ENCODE assay signal across 8 mouse cellular contexts in the genomic region with DNA sequence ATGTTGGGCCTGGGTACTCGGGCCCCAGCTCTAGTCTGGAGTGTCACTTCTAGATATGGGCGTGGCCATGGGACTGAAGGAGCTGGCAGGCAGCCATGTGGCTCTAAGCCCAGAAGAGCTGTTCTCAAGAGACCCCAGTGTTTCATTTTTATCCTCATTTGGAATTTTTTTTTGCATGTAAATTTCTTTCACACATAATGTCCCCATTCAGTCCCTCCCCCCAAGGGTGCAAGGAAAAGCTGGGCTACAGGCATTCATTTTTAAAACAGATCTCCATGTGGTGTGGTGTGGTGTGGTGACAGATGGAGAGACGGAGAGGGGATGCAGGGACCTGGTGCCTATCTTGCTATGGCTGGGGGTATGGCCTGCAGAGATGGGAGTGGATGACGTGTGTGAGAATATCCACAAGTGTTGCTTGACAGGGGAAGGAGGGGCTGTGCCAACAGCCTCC. TPM values are rescaled to one million over a fixed set of nuclear protein-coding genes. Genes with fewer than 3 reads are reported as not detected.
DNase-seq lines count a peak whose midpoint lies in the region; ATAC-seq and TF ChIP-seq lines count a peak whose summit lies in the region.

No protein-coding gene starts in this region.

- no peak for TF ChIP-seq EP300 in MEL (IDR thresholded peaks at IDR 0.05; ENCODE audit: low read depth in 1 of 2, low read length in 2 of 2)

- peak; percentile 73 for ATAC-seq in intestine, embryonic 15.5 days
- ATAC-seq in monocyte, adult 5-6 weeks (replicated peaks; ENCODE audit: insufficient number of reproducible peaks, low FRiP score, low TSS enrichment, poor library complexity, severe bottlenecking): no peak

- no peaks in the 10 kb centered on the region for H3K79me2 ChIP-seq in MEL (ENCODE audit: control insufficient read depth, insufficient read depth, low read length, poor library complexity)

- no peak for TF ChIP-seq RAD21 in MEL (IDR thresholded peaks at IDR 0.05; ENCODE audit: low read depth, low read length)

- H3K4me2 ChIP-seq in intestine, embryonic 15.5 days (replicated peaks): no peak overlapping the region

- DNase-seq in cerebellum, postnatal 4 days (ENCODE audit: low spot score in 2 of 2): peak; percentile 41 to 81
- no peak for DNase-seq in cerebellum, adult 8-10 months
- peak; percentile 63 for DNase-seq in MEL (ENCODE audit: low read depth, low spot score)
- DNase-seq in frontal cortex, postnatal 36 days (ENCODE audit: low spot score in 2 of 2): peak; percentile 36 to 63
- peak; percentile 77 to 88 for DNase-seq in lung, postnatal 4 days
- DNase-seq in B cell, adult 2 months: no peak

- H3K4me1 ChIP-seq in MEL (ENCODE audit: control insufficient read depth in 1 of 2, insufficient read depth in 2 of 2, low read length in 2 of 2): peaks cover 0 to 22% of the 10 kb centered on the region in 2 experiments; a peak in 3 of 4 replicates
- H3K4me1 ChIP-seq in intestine, embryonic 15.5 days (replicated peaks): peaks cover 13% of the 10 kb centered on the region

- no peak for TF ChIP-seq POLR2A in MEL (IDR thresholded peaks at IDR 0.05; ENCODE audit: control insufficient read depth in 1 of 2, insufficient read depth in 1 of 2, low read depth in 1 of 2, low read length in 2 of 2, poor library complexity in 1 of 2)

- H3K9ac ChIP-seq in MEL (ENCODE audit: control insufficient read depth, low read depth, low read length, poor library complexity, severe bottlenecking): no peak overlapping the region
- H3K9ac ChIP-seq in intestine, embryonic 15.5 days: no peak overlapping the region

- peaks cover 0 to 12% of the 10 kb centered on the region in 2 experiments; a peak in 2 of 4 replicates for H3K36me3 ChIP-seq in MEL (ENCODE audit: control insufficient read depth in 1 of 2, insufficient read depth in 2 of 2, low read length in 2 of 2)
- no peaks in the 10 kb centered on the region for H3K36me3 ChIP-seq in intestine, embryonic 15.5 days

- no peak overlapping the region for H3K27ac ChIP-seq in MEL (ENCODE audit: control insufficient read depth, low read depth, low read length)
- H3K27ac ChIP-seq in intestine, embryonic 15.5 days: peak overlapping the region; percentile 57

- H3K27me3 ChIP-seq in MEL (ENCODE audit: control insufficient read depth in 1 of 2, insufficient read depth in 2 of 2, low read length in 2 of 2): no peaks in the 10 kb centered on the region; a peak in 1 of 4 replicates
- no peaks in the 10 kb centered on the region for H3K27me3 ChIP-seq in intestine, embryonic 15.5 days (replicated peaks)

- no peak overlapping the region for H3K4me3 ChIP-seq in MEL (ENCODE audit: control insufficient read depth in 1 of 2, insufficient read depth in 1 of 2, low read depth in 2 of 2, low read length in 2 of 2)
- no peak overlapping the region for H3K4me3 ChIP-seq in intestine, embryonic 15.5 days (replicated peaks)

- no peaks in the 10 kb centered on the region for H3K9me3 ChIP-seq in MEL (replicated peaks; ENCODE audit: insufficient read depth, low read length)
- no peaks in the 10 kb centered on the region for H3K9me3 ChIP-seq in intestine, embryonic 15.5 days

- WGBS in intestine, embryonic 15.5 days: 29% methylated on average over 4 of the region's 4 CpGs

- TF ChIP-seq CTCF in MEL (IDR thresholded peaks at IDR 0.05 in 2 of 3, conservative IDR thresholded peaks at IDR 0.05 in 1 of 3; ENCODE audit: control insufficient read depth in 1 of 3, insufficient read depth in 1 of 3, low read depth in 2 of 3, low read length in 3 of 3, poor library complexity in 1 of 3, severe bottlenecking in 1 of 3): no peak

TF ChIP-seq in MEL, 35 proteins besides CTCF, POLR2A, EP300 and RAD21:
- peak; percentile 41; the same call in 1 of the 2 replicates for TF ChIP-seq ZNF384 (IDR thresholded peaks at IDR 0.05; ENCODE audit: low read depth, low read length)
- TF ChIP-seq MYC (IDR thresholded peaks at IDR 0.05; ENCODE audit: low read depth, low read length): no peak

RNA-seq across cellular contexts. Expression of gene Umps, which starts 37.3 kb away (rescaled TPM):
- total RNA-seq in MEL (2012; rRNA removed): 125 and 132 TPM in 2 replicates
- polyA plus RNA-seq in MEL (2012; ENCODE audit: insufficient read depth in 1 of 2, insufficient read length in 2 of 2, low read depth in 1 of 2, low replicate concordance in 2 of 2, missing spikeins in 1 of 2): 100 to 1,000 TPM in 1 of 2 experiments, not detected in 1; 109 TPM
- 55.9 and 56.0 TPM in 2 replicates for polyA plus RNA-seq in intestine, embryonic 15.5 days (2015; fragmentation: Nextera tagmentation; extraction: Ambion mirVana)
- 19.4 to 23.2 TPM (median 22.4 TPM) in 3 replicates for total RNA-seq in monocyte, adult 5-6 weeks (2017)

Comparison
In these comparisons a context has a peak if more than half of its experiments do, and no peak if none do; other contexts are left out.
1. DNase-seq: peak in cerebellum, postnatal 4 days (2 of 2), MEL (single experiment), frontal cortex, postnatal 36 days (2 of 2) and lung, postnatal 4 days (2 of 2); none in cerebellum, adult 8-10 months (single experiment) and B cell, adult 2 months (0 of 2).